Mouse (Mus musculus): ENCODE measurements around the gene Gm9833.

DNA sequence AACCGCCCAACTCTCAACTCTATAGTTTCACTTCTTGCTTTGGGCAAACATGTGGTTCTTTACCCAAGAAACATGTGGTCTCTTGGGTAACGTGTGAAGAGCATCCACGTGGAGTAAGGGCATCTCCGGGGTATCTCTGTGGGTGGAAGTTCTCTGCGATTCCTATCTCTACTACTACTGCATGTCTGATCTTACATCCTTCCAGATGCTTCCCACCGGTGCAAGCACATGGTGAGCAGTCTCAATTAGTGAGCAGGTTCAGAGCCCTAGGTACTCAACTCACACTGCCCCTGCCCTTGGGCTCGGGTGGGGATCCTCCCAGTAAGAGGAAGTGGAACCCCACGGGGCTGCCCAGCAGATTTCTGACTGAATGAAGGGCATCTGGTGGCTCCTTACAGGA is 399 bp upstream of the Gm9833 start:
- no peak for TF ChIP-seq JUN (IDR thresholded peaks at IDR 0.05; ENCODE audit: insufficient read depth, low read depth, low read length)
- no peak for TF ChIP-seq SMC3 (IDR thresholded peaks at IDR 0.05; ENCODE audit: low read depth, low read length)
- TF ChIP-seq NRF1 (IDR thresholded peaks at IDR 0.05; ENCODE audit: low read depth, low read length), result no peak
- TF ChIP-seq MYC (IDR thresholded peaks at IDR 0.05; ENCODE audit: low read depth, low read length), result peak; percentile 87
- TF ChIP-seq POLR2A (IDR thresholded peaks at IDR 0.05; ENCODE audit: low read depth, low read length), result no peak
- no peak for TF ChIP-seq ELF1 (IDR thresholded peaks at IDR 0.05; ENCODE audit: low read depth, low read length)
- TF ChIP-seq E2F4 (IDR thresholded peaks at IDR 0.05; ENCODE audit: insufficient replicate concordance, low read depth, low read length), result no peak
- no peak for TF ChIP-seq MAZ (IDR thresholded peaks at IDR 0.05; ENCODE audit: low read depth, low read length)
- no peak for TF ChIP-seq ZMIZ1 (IDR thresholded peaks at IDR 0.05; ENCODE audit: low read depth, low read length)
- TF ChIP-seq TCF12 (IDR thresholded peaks at IDR 0.05; ENCODE audit: low read depth, low read length), result no peak
- no peak for TF ChIP-seq CHD1 (IDR thresholded peaks at IDR 0.05; ENCODE audit: low read depth, low read length)

Measured in CH12.LX (cell line).